Mouse (Mus musculus): ENCODE results near the gene Rhoh. TPM values are rescaled to one million over a fixed set of nuclear protein-coding genes. Genes with fewer than 3 reads are reported as not detected.
A peak's percentile ranks its signal among the peaks of the same experiment; 100 is the strongest.

Rhoh gene
- total RNA-seq, 1 experiment = 0.27 TPM

- no peaks in the 10 kb centered on the region for H3K9me3 ChIP-seq (ENCODE audit: control insufficient read depth, insufficient read depth, low read depth, low read length)
- TF ChIP-seq ZC3H11A (IDR thresholded peaks at IDR 0.05; ENCODE audit: borderline replicate concordance, low read depth, low read length) (no peak), MAFK (IDR thresholded peaks at IDR 0.05; ENCODE audit: insufficient read depth, low read depth, low read length) (peak; percentile 100)
- no peak overlapping the region for H3K27ac ChIP-seq (ENCODE audit: insufficient read depth, low read depth, low read length, poor library complexity, severe bottlenecking)
- H3K9ac ChIP-seq (ENCODE audit: insufficient read depth, low read depth, low read length, poor library complexity, severe bottlenecking) = no peak overlapping the region
- DNase-seq (ENCODE audit: low read depth, low spot score) = no peak
- H3K4me3 ChIP-seq (ENCODE audit: insufficient read depth in 1 of 2, low read depth in 1 of 2, low read length in 2 of 2, poor library complexity in 1 of 2, severe bottlenecking in 1 of 2) = no peak overlapping the region
- no peaks in the 10 kb centered on the region for H3K4me1 ChIP-seq (ENCODE audit: control insufficient read depth in 2 of 2, insufficient read depth in 2 of 2, low read length in 2 of 2, poor library complexity in 1 of 2)
- no peaks in the 10 kb centered on the region for H3K36me3 ChIP-seq (ENCODE audit: control insufficient read depth, insufficient read depth, low read length, poor library complexity, severe bottlenecking)
- in situ Hi-C loops (cut with MboI; ENCODE audit: low sequenced_read_pairs in 2 of 2, unreplicated experiment in 2 of 2) = no loop called here
Measured at GRCm38 (mm10) chr5:65883355-65883754, 22.3 kb downstream of the Rhoh start.

- H3K4me1 ChIP-seq (ENCODE audit: control insufficient read depth in 2 of 2, insufficient read depth in 2 of 2, low read length in 2 of 2, poor library complexity in 1 of 2) = no peaks in the 10 kb centered on the region
- in situ Hi-C loops (cut with MboI; ENCODE audit: low sequenced_read_pairs in 2 of 2, unreplicated experiment in 2 of 2) = no loop called here
- DNase-seq (ENCODE audit: low read depth, low spot score) = no peak
- H3K27ac ChIP-seq (ENCODE audit: insufficient read depth, low read depth, low read length, poor library complexity, severe bottlenecking) = no peak overlapping the region
- H3K4me3 ChIP-seq (ENCODE audit: insufficient read depth in 1 of 2, low read depth in 1 of 2, low read length in 2 of 2, poor library complexity in 1 of 2, severe bottlenecking in 1 of 2) = no peak overlapping the region
- no peak for TF ChIP-seq ZNF384 (IDR thresholded peaks at IDR 0.05; ENCODE audit: low read depth, low read length)
- TF ChIP-seq CHD2 (IDR thresholded peaks at IDR 0.05; ENCODE audit: low read depth, low read length) = no peak
- TF ChIP-seq MAFK (IDR thresholded peaks at IDR 0.05; ENCODE audit: insufficient read depth, low read depth, low read length) = no peak
- TF ChIP-seq HCFC1 (IDR thresholded peaks at IDR 0.05; ENCODE audit: borderline replicate concordance, insufficient read depth, low read length) = no peak
- TF ChIP-seq ZC3H11A (IDR thresholded peaks at IDR 0.05; ENCODE audit: borderline replicate concordance, low read depth, low read length) = no peak
- H3K9me3 ChIP-seq (ENCODE audit: control insufficient read depth, insufficient read depth, low read depth, low read length) = no peaks in the 10 kb centered on the region
- no peak overlapping the region for H3K9ac ChIP-seq (ENCODE audit: insufficient read depth, low read depth, low read length, poor library complexity, severe bottlenecking)
- no peaks in the 10 kb centered on the region for H3K36me3 ChIP-seq (ENCODE audit: control insufficient read depth, insufficient read depth, low read length, poor library complexity, severe bottlenecking)
Measured at GRCm38 (mm10) chr5:65885699-65886443, 24.9 kb downstream of the Rhoh start.

- no peak for DNase-seq (ENCODE audit: low read depth, low spot score)
- Histone ChIP-seq H3K9ac (ENCODE audit: insufficient read depth, low read depth, low read length, poor library complexity, severe bottlenecking) (no peak overlapping the region), H3K4me1 (ENCODE audit: control insufficient read depth in 2 of 2, insufficient read depth in 2 of 2, low read length in 2 of 2, poor library complexity in 1 of 2) (no peaks in the 10 kb centered on the region), H3K9me3 (ENCODE audit: control insufficient read depth, insufficient read depth, low read depth, low read length) (no peaks in the 10 kb centered on the region), H3K27ac (ENCODE audit: insufficient read depth, low read depth, low read length, poor library complexity, severe bottlenecking) (no peak overlapping the region), H3K36me3 (ENCODE audit: control insufficient read depth, insufficient read depth, low read length, poor library complexity, severe bottlenecking) (no peaks in the 10 kb centered on the region), H3K4me3 (ENCODE audit: insufficient read depth in 1 of 2, low read depth in 1 of 2, low read length in 2 of 2, poor library complexity in 1 of 2, severe bottlenecking in 1 of 2) (no peak overlapping the region)
- in situ Hi-C loops (cut with MboI; ENCODE audit: low sequenced_read_pairs in 2 of 2, unreplicated experiment in 2 of 2) = no loop called here
- no peak for TF ChIP-seq MAFK (IDR thresholded peaks at IDR 0.05; ENCODE audit: insufficient read depth, low read depth, low read length)
- TF ChIP-seq CHD2 (IDR thresholded peaks at IDR 0.05; ENCODE audit: low read depth, low read length) = no peak
- TF ChIP-seq ZNF384 (IDR thresholded peaks at IDR 0.05; ENCODE audit: low read depth, low read length) = no peak
- no peak for TF ChIP-seq HCFC1 (IDR thresholded peaks at IDR 0.05; ENCODE audit: borderline replicate concordance, insufficient read depth, low read length)
- no peak for TF ChIP-seq ZC3H11A (IDR thresholded peaks at IDR 0.05; ENCODE audit: borderline replicate concordance, low read depth, low read length)
Measured at GRCm38 (mm10) chr5:65888102-65888501, 27.1 kb downstream of the Rhoh start.

- Histone ChIP-seq H3K9ac (ENCODE audit: insufficient read depth, low read depth, low read length, poor library complexity, severe bottlenecking) (no peak overlapping the region), H3K4me1 (ENCODE audit: control insufficient read depth in 2 of 2, insufficient read depth in 2 of 2, low read length in 2 of 2, poor library complexity in 1 of 2) (no peaks in the 10 kb centered on the region), H3K9me3 (ENCODE audit: control insufficient read depth, insufficient read depth, low read depth, low read length) (no peaks in the 10 kb centered on the region), H3K4me3 (ENCODE audit: insufficient read depth in 1 of 2, low read depth in 1 of 2, low read length in 2 of 2, poor library complexity in 1 of 2, severe bottlenecking in 1 of 2) (no peak overlapping the region), H3K27ac (ENCODE audit: insufficient read depth, low read depth, low read length, poor library complexity, severe bottlenecking) (no peak overlapping the region), H3K36me3 (ENCODE audit: control insufficient read depth, insufficient read depth, low read length, poor library complexity, severe bottlenecking) (no peaks in the 10 kb centered on the region)
- DNase-seq (ENCODE audit: low read depth, low spot score) = no peak
- TF ChIP-seq CHD2 (IDR thresholded peaks at IDR 0.05; ENCODE audit: low read depth, low read length) (no peak), HCFC1 (IDR thresholded peaks at IDR 0.05; ENCODE audit: borderline replicate concordance, insufficient read depth, low read length) (no peak), MAFK (IDR thresholded peaks at IDR 0.05; ENCODE audit: insufficient read depth, low read depth, low read length) (no peak), ZNF384 (IDR thresholded peaks at IDR 0.05; ENCODE audit: low read depth, low read length) (no peak), ZC3H11A (IDR thresholded peaks at IDR 0.05; ENCODE audit: borderline replicate concordance, low read depth, low read length) (no peak)
- in situ Hi-C loops (cut with MboI; ENCODE audit: low sequenced_read_pairs in 2 of 2, unreplicated experiment in 2 of 2) = no loop called here
Measured at GRCm38 (mm10) chr5:65888998-65889397, 28.0 kb downstream of the Rhoh start.
